Mouse (Mus musculus) liver, embryonic 13.5 days (tissue): ENCODE data around the gene Esrrg. TPM values are rescaled to one million over a fixed set of nuclear protein-coding genes. Genes with fewer than 3 reads are reported as not detected.
A peak's percentile ranks its signal among the peaks of the same experiment; 100 is the strongest.

Experiments used
- ATAC-seq: fragments of 200-750 bp; cut with Nextera tagmentation; 2 replicates; pipeline ENCODE4 v1.8.0; 2017; ENCODE audit warnings: low read depth, mild to moderate bottlenecking, moderate number of reproducible peaks, moderate library complexity
- DNase-seq: peaks from one replicate; pipeline ENCODE4 v3.0.0; 2022
- H3K27ac ChIP-seq: fragments of 300-500 bp; sonication (generic); 2 replicates; pipeline ENCODE4 v1.5.1; 2015; ENCODE audit warnings: moderate library complexity, mild to moderate bottlenecking, inconsistent platforms
- H3K27me3 ChIP-seq: fragments of 300-500 bp; sonication (generic); 2 replicates; pipeline ENCODE4 v1.6.1; 2015; ENCODE audit warnings: mild to moderate bottlenecking, inconsistent platforms
- H3K36me3 ChIP-seq: fragments of 300-500 bp; sonication (generic); 2 replicates; pipeline ENCODE4 v1.6.1; 2015; ENCODE audit warnings: mild to moderate bottlenecking, inconsistent platforms
- H3K4me1 ChIP-seq: fragments of 300-500 bp; sonication (generic); replicated peaks from 2 replicates; pipeline ENCODE4 v1.6.1; 2015; ENCODE audit warnings: inconsistent platforms
- H3K4me2 ChIP-seq: fragments of 300-500 bp; sonication (generic); 2 replicates; pipeline ENCODE4 v1.6.1; 2015; ENCODE audit warnings: inconsistent platforms, mild to moderate bottlenecking, moderate library complexity
- H3K4me3 ChIP-seq: fragments of 300-500 bp; sonication (generic); replicated peaks from 2 replicates; pipeline ENCODE4 v1.5.1; 2015; ENCODE audit warnings: mild to moderate bottlenecking, inconsistent platforms
- H3K9ac ChIP-seq: fragments of 300-500 bp; sonication (generic); 2 replicates; pipeline ENCODE4 v1.6.1; 2015; ENCODE audit warnings: mild to moderate bottlenecking, inconsistent platforms
- H3K9me3 ChIP-seq: fragments of 300-500 bp; sonication (generic); replicated peaks from 2 replicates; pipeline ENCODE4 v1.6.1; 2016; ENCODE audit warnings: inconsistent platforms
- WGBS: fragments of 180-500 bp; shearing (Covaris S2); methylation state at CpG from one replicate; pipeline ENCODE4 v1.1.7; 2015; ENCODE audit not compliant: insufficient replicate concordance; 5-methylcytosine and 5-hydroxymethylcytosine counted together
- polyA plus RNA-seq: library from polyadenylated mRNA; unstranded; fragments of >200 nt; fragmentation: Nextera tagmentation; extraction: Ambion mirVana; gene quantifications from 2 replicates; pipeline ENCODE4 v1.2.1, GENCODE M21; 2015

The Esrrg gene
- polyA plus RNA-seq, 1 experiment from 2014 or later = 0.06 TPM

DNA sequence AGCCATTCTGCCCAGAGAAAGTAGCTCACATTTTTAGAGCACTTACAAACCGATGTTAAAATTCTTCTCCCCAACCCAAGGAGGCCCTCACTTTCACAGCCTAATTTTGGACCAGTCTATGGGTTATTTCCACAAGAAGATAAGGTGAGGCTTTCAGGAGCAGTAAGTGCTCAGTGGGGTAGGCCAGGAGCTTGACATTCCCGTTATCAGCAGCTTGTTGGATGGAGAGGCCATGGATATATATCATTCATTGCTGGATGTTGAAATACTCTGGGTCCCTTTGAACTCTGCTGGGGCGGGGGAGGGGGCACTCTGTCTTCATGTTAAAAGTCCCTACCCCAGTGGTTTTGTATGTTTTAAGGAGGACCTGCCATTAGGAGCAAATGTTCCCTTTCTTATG lies 494.6 kb downstream of the Esrrg start:
- no peak overlapping the region for H3K27ac ChIP-seq
- DNase-seq = no peak

GRCm38 (mm10) chr1:188105516-188105915 lies 496.9 kb downstream of the Esrrg start:
- Histone ChIP-seq H3K36me3 (no peaks in the 10 kb centered on the region), H3K4me1 (0 out of 2 replicates have a peak, but pooled peaks cover 4% of the 10 kb centered on the region), H3K27ac (no peak overlapping the region), H3K27me3 (no peaks in the 10 kb centered on the region), H3K4me2 (no peak overlapping the region), H3K9ac (no peak overlapping the region), H3K9me3 (no peaks in the 10 kb centered on the region), H3K4me3 (no peak overlapping the region)
- ATAC-seq = no peak
- 62% methylated on average over 4 of the region's 4 CpGs for WGBS
- no peak for DNase-seq

More for the DNA sequence above, 494.6 kb downstream of the Esrrg start:
- H3K4me2 ChIP-seq = no peak overlapping the region
- H3K4me1 ChIP-seq = 0 out of 2 replicates have a peak, but pooled peaks cover 3% of the 10 kb centered on the region
- no peaks in the 10 kb centered on the region for H3K9me3 ChIP-seq
- H3K4me3 ChIP-seq = no peak overlapping the region
- H3K9ac ChIP-seq = no peak overlapping the region
- 38% methylated on average over 3 of the region's 3 CpGs for WGBS
- H3K36me3 ChIP-seq = no peaks in the 10 kb centered on the region
- no peaks in the 10 kb centered on the region for H3K27me3 ChIP-seq
- no peak for ATAC-seq

GRCm38 (mm10) chr1:188107946-188108345 lies 499.4 kb downstream of the Esrrg start:
- peak; percentile 59 for ATAC-seq
- Histone ChIP-seq H3K9me3 (no peaks in the 10 kb centered on the region), H3K9ac (no peak overlapping the region), H3K4me1 (0 out of 2 replicates have a peak, but pooled peaks cover 4% of the 10 kb centered on the region), H3K27me3 (no peaks in the 10 kb centered on the region), H3K4me3 (no peak overlapping the region), H3K4me2 (no peak overlapping the region), H3K36me3 (no peaks in the 10 kb centered on the region), H3K27ac (no peak overlapping the region)
- no peak for DNase-seq
- 15% methylated on average over 6 of the region's 6 CpGs for WGBS

DNA sequence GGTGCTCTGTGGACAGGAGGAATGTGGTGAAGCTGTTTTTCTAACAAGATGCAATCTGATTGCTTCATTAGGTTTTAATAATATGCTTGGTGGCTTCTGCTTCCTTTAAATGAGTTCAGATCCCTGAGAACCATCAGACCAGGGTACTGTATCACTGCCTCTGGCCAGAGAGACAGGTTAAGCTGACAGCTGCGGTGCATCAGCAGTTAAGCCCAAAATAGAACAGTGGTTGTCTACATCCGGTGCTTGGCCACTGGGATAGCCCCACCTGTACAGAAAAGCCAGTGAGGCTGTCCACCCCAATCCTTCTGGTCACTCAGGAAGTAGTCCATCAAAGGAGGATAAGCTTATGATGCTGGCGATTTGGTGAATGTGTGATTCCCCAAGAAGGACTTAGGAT lies 503.0 kb downstream of the Esrrg start:
- H3K9me3 ChIP-seq = no peaks in the 10 kb centered on the region
- no peaks in the 10 kb centered on the region for H3K36me3 ChIP-seq
- no peaks in the 10 kb centered on the region for H3K27me3 ChIP-seq
- DNase-seq (no peak), ATAC-seq (no peak)
- H3K4me3 ChIP-seq = no peak overlapping the region
- H3K4me1 ChIP-seq = 0 out of 2 replicates have a peak, but pooled peaks cover 6% of the 10 kb centered on the region
- H3K4me2 ChIP-seq = no peak overlapping the region
- no peak overlapping the region for H3K9ac ChIP-seq
- WGBS = 47% methylated on average over 3 of the region's 3 CpGs
- H3K27ac ChIP-seq = no peak overlapping the region

DNA sequence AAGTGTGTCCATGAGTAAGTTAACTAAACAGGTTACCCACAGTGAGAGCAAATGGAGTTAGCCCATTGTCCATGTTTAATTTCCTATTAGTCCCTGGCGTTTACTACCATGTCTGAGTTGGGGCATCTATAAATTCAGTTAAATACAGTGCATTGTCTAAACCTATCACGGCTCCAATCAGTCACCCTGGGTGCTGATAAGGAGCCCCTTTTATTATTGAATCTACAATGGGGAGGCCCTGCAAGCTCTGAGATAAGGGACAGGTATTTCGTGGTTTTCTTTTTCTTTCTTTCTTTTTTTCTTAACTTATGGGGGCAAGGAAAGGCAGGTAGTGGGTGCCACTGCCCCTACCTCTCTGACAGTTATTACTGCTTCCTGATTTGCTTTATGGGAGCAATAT lies 504.6 kb downstream of the Esrrg start:
- WGBS = 20% methylated on average over 3 of the region's 3 CpGs
- Histone ChIP-seq H3K4me1 (0 out of 2 replicates have a peak, but pooled peaks cover 2% of the 10 kb centered on the region), H3K36me3 (no peaks in the 10 kb centered on the region), H3K4me3 (no peak overlapping the region), H3K9ac (no peak overlapping the region), H3K9me3 (no peaks in the 10 kb centered on the region), H3K27me3 (no peaks in the 10 kb centered on the region), H3K27ac (no peak overlapping the region), H3K4me2 (no peak overlapping the region)
- ATAC-seq (no peak), DNase-seq (no peak)

DNA sequence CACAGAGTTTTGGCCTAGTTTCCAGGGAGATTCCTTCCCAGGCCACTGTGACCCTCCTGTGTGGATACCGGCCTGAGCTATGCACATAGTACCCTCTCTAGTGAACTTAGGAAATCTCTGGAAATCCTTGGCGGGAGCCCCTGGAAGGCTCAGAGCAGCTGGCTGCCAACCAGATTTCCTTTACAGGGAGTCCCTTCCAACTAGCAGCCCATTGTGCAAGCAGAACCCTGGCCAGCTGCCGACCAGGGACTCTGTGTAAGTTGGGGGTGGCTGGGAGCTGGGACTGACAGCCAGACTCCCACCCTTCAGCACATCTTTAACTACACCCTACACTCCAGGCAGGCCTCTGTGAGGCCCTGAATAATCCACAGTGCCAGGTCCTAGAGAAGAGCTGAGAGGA lies 509.5 kb downstream of the Esrrg start:
- no peaks in the 10 kb centered on the region for H3K36me3 ChIP-seq
- no peak overlapping the region for H3K4me3 ChIP-seq
- H3K9me3 ChIP-seq = no peaks in the 10 kb centered on the region
- no peaks in the 10 kb centered on the region for H3K27me3 ChIP-seq
- no peak overlapping the region for H3K9ac ChIP-seq
- ATAC-seq (no peak; the same call in 1 of the 2 replicates), DNase-seq (no peak)
- H3K4me1 ChIP-seq = 0 out of 2 replicates have a peak, but pooled peaks cover 2% of the 10 kb centered on the region
- H3K4me2 ChIP-seq = no peak overlapping the region
- H3K27ac ChIP-seq = no peak overlapping the region
- 58% methylated on average over 3 of the region's 3 CpGs for WGBS

GRCm38 (mm10) chr1:188119806-188120205 lies 511.2 kb downstream of the Esrrg start:
- WGBS = 70% methylated on average over 8 of the region's 8 CpGs
- DNase-seq (no peak), ATAC-seq (no peak)
- Histone ChIP-seq H3K27ac (no peak overlapping the region), H3K4me3 (no peak overlapping the region), H3K9ac (no peak overlapping the region), H3K4me2 (no peak overlapping the region), H3K4me1 (no peaks in the 10 kb centered on the region), H3K9me3 (no peaks in the 10 kb centered on the region), H3K27me3 (no peaks in the 10 kb centered on the region), H3K36me3 (no peaks in the 10 kb centered on the region)

DNA sequence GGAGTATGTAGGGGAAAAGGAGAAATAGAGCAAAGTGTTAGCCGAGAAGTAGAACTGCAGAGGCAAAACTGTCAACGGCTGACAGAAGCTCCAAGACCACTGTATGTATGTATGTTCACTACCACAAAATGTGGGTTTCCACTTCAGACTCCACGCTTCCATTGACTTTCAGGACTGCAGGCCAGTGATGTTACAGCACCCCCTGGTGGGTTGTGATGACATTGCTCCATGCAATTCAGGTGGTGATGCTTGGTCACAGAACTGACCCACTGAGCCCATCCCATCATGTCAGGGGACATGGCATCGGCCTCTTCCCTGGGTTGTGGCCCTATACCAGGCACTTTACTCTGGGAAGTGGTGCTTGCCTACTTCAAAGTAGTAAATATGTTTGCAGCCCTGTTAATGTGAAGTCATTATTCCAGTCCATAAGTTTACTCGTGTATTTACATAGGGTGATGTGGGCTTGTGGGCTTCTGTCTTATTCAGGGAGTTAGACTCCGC lies 517.0 kb downstream of the Esrrg start:
- no peaks in the 10 kb centered on the region for H3K4me1 ChIP-seq
- no peak overlapping the region for H3K27ac ChIP-seq
- no peak overlapping the region for H3K4me3 ChIP-seq
- no peak overlapping the region for H3K9ac ChIP-seq
- ATAC-seq (no peak), DNase-seq (no peak)
- H3K27me3 ChIP-seq = no peaks in the 10 kb centered on the region
- H3K36me3 ChIP-seq = no peaks in the 10 kb centered on the region
- WGBS = 65% methylated on average over 6 of the region's 6 CpGs
- H3K4me2 ChIP-seq = no peak overlapping the region
- no peaks in the 10 kb centered on the region for H3K9me3 ChIP-seq

DNA sequence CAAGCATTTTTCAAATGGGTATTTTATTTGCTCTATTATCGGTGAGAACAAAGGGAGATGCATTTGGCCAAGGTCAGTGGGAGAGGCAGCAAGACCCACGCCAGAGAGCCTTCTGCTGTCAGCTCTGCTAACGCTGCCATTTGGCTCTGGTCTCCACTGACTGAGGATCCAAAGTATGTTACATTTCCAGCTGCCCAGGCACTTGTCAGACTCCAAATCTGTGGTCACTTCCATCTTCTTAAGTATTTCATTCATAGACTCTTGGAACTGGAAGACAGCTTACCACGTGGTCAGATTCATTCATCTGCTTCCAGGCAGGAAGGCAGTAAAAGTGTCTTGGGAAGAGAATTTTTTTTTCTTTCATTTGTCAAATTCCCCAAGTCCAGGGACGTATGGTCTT lies 527.5 kb downstream of the Esrrg start:
- no peaks in the 10 kb centered on the region for H3K4me1 ChIP-seq
- no peaks in the 10 kb centered on the region for H3K36me3 ChIP-seq
- H3K4me2 ChIP-seq = no peak overlapping the region
- H3K4me3 ChIP-seq = no peak overlapping the region
- H3K27ac ChIP-seq = no peak overlapping the region
- no peak overlapping the region for H3K9ac ChIP-seq
- no peaks in the 10 kb centered on the region for H3K9me3 ChIP-seq
- 51% methylated on average over 5 of the region's 5 CpGs for WGBS
- no peaks in the 10 kb centered on the region for H3K27me3 ChIP-seq
- DNase-seq = no peak
- ATAC-seq = no peak

DNA sequence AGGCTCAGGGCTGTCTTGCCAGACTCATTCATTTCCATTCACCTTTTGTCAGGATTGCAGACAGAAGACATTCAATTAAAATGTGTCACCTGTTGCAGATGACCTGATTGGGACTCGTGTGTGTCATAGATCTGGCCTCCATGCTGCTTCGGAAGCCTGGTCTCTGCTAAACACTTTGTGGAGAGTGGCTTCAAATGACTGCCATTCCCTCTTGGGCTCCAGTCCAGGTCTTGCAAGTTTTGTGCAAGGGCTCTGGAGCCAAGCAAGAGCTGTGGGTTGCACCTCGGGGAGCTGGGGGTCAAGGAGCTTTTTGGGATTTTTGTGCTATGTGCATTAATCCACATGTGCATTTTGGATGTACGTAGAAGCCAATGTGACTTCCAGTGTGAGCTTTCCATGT lies 530.9 kb downstream of the Esrrg start:
- Histone ChIP-seq H3K27ac (no peak overlapping the region), H3K4me2 (no peak overlapping the region), H3K9me3 (no peaks in the 10 kb centered on the region), H3K36me3 (no peaks in the 10 kb centered on the region), H3K27me3 (no peaks in the 10 kb centered on the region), H3K4me1 (no peaks in the 10 kb centered on the region), H3K4me3 (no peak overlapping the region), H3K9ac (no peak overlapping the region)
- DNase-seq (no peak), ATAC-seq (no peak)
- 51% methylated on average over 4 of the region's 4 CpGs for WGBS

- no peaks in the 10 kb centered on the region for H3K4me1 ChIP-seq
- no peaks in the 10 kb centered on the region for H3K36me3 ChIP-seq
- WGBS = 48% methylated on average over 4 of the region's 4 CpGs
Measured at GRCm38 (mm10) chr1:188140221-188140620, 531.6 kb downstream of the Esrrg start.

DNA sequence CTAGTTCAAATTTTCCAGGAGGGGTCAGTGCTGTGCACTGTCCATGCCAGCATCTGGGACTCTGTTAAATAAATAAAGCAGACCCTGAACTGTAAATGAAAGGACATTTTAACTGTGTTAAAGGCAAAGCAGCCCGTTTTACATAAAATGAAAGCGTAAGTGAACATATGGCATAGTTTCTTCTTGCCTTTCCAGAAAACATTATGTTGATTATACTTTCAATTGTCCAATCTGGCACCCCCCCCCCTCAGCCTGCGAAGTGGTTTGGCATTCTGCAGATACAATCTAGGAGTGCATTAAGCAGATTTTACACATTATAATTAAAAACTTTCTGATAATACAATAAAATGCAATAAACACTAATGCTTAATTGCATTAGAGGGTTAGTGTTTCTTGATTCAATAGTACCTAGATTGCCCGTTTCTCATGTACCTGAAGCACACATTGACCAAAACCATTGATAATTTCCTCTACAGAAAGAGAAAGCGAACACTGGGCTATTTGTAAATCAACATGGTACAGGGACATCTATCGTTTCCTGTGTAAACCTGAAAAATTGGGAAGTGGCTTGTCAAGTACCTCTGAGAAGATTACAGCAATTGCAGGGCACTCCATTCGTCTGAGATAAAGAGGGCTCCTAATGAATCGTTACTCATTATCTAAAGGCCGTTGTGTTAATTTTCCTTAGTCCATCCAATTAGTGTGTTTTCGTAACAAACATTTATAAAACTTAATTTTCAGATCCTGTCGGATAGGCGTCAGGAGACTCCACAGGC lies 539.0 kb downstream of the Esrrg start:
- DNase-seq (no peak), ATAC-seq (no peak)
- Histone ChIP-seq H3K9ac (no peak overlapping the region), H3K4me1 (no peaks in the 10 kb centered on the region), H3K27ac (no peak overlapping the region), H3K4me3 (no peak overlapping the region), H3K27me3 (no peaks in the 10 kb centered on the region), H3K4me2 (no peak overlapping the region), H3K9me3 (no peaks in the 10 kb centered on the region), H3K36me3 (no peaks in the 10 kb centered on the region)
- 50% methylated on average over 12 of the region's 12 CpGs for WGBS

More at GRCm38 (mm10) chr1:188140221-188140620, 531.6 kb downstream of the Esrrg start:
- no peak overlapping the region for H3K4me2 ChIP-seq
- H3K27me3 ChIP-seq = no peaks in the 10 kb centered on the region
- H3K9me3 ChIP-seq = no peaks in the 10 kb centered on the region
- no peak for DNase-seq
- no peak for ATAC-seq
- no peak overlapping the region for H3K4me3 ChIP-seq
- H3K27ac ChIP-seq = no peak overlapping the region
- H3K9ac ChIP-seq = no peak overlapping the region
